Mouse (Mus musculus) natural killer cell, adult 2 months (primary cell): ENCODE measurements around the gene Nmb.

Experiments used
- DNase-seq, 2 experiments: peaks; one replicate each; pipeline ENCODE4 v3.0.0; 2022; ENCODE audit warnings: low spot score in 2 of 2

The Nmb gene

GRCm38 (mm10) chr7:80860227-80860626, 44.6 kb downstream of the Nmb start:
- DNase-seq, result peak; percentile 75 to 79

DNA sequence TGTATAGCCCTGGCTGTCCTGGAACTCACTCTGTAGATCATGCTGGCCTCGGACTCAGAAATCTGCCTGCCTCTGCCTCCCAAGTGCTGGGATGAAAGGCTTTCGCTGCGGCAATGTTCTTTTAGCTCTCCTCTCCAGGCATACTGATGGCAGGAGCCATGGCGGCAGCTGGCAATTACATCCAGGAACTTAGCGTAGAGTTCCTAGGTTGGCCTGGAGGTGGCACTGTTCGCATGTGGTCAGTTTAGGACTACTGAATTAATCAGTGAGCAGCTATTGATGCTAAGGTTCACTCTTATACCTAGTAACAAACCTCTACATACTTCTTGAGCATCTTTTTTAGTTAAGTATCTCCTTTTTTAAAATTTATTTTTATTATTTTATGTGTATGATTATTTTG, 47.7 kb downstream of the Nmb start:
- DNase-seq, result peak; percentile 75 to 82

DNA sequence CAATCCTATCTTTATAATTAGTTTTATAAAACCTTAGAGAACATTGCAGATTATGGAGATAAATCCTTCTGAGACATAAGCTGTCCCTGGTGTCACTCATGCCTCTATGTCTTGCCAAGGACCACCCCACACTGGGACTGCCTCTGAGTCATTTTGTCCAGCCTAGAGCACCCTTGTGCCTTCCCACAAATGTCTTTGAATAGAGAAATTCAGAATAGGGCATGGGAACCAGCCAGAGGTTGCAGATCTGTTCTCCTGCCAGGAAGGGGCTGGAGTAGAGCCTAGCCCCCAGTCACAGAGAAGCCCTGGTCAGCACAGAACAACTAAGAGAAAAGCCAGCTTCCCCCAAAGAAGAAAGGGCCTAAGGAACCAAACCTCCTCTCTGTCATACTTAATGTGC, 49.6 kb downstream of the Nmb start:
- no peak for DNase-seq

GRCm38 (mm10) chr7:80853218-80853617, 51.7 kb downstream of the Nmb start:
- DNase-seq, result no peak
